Mouse (Mus musculus): ENCODE measurements at regions not wholly inside any gene's neighbourhood (a gene's known extent, or its start where the extent isn't known, plus 50 kb on each side); places are given as distances from the start of the nearest gene placed in this dataset.

DNA sequence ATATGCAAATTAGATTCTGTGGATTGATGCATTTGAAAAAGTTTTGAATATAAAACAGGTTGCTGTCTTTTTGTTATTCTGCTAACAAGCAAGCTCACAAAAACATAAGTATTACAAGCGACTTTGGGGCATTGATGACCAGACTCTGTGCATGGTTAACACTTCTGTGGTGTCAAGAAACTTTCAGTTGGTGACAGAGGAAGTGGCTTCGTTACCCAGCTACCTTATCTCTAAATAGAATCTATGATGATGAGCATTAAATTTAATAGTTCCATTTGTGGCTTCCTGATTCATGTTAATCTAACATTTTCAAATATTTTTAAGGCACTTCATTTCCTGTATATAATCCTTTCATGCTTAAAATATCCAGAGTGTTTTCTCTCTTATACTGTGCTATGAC lies 100.8 kb downstream of the Tm2d1 start:
- 65% methylated on average over 2 of the region's 2 CpGs for WGBS
- Histone ChIP-seq H3K9ac (replicated peaks; ENCODE audit: low read depth, low read length) (no peak overlapping the region), H3K36me3 (ENCODE audit: control insufficient read depth, insufficient read depth, low read length) (no peaks in the 10 kb centered on the region), H3K4me3 (ENCODE audit: low read depth, low read length) (no peak overlapping the region), H3K9me3 (ENCODE audit: control insufficient read depth, low read depth, low read length) (no peaks in the 10 kb centered on the region), H3K4me1 (ENCODE audit: control insufficient read depth, insufficient read depth, low read length) (no peaks in the 10 kb centered on the region), H3K27ac (ENCODE audit: low read length) (no peak overlapping the region), H3K4me2 (replicated peaks; ENCODE audit: low read depth, low read length) (no peak overlapping the region), H3K27me3 (ENCODE audit: control insufficient read depth, insufficient read depth, low read length) (no peaks in the 10 kb centered on the region)
- ATAC-seq (ENCODE audit: insufficient number of reproducible peaks, insufficient read depth, low FRiP score, low read depth), result no peak

DNA sequence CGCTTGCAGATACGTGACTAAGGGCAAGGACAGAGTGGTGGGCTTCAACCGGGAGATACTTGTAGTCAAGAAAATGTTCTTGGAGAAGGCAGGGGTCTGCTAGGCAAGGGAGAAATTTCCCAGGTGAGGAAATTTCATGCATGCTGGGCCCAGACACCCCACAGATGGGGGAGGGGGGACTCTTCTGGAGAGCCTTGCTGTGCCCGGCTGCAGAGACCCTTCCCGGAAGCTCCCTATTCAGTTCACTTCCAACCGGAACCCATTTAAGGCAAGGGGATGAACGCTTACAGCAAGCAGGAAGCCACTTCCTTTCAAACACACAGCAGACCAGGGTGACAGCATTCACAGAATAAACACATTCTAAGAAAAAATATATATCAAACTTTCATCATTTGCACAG lies 124.8 kb downstream of the Tm2d1 start:
- ATAC-seq (ENCODE audit: insufficient number of reproducible peaks, insufficient read depth, low FRiP score, low read depth), result no peak
- 75% methylated on average over 7 of the region's 7 CpGs for WGBS
- H3K4me2 ChIP-seq (replicated peaks; ENCODE audit: low read depth, low read length), result no peak overlapping the region

DNA sequence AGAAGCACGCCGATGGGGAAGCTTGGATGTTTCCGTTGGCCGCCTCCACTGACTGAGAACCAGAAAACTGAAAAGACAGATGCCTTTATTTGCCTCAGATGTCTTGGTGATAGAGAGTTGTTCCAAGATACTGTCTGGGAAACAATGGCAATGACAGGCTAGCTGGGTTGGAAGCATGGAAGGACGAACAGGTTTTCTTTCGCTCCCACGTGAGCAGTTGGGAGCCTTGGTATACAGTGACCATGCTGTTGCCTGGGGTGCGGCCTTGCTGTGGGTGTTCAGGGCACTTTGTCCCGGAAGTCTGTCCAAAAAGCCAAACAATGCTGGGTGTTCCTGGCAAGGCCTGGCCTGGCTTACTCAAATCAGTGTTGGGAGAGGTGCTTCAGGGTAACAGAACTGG lies 125.4 kb downstream of the Tm2d1 start:
- no peak for ATAC-seq (ENCODE audit: insufficient number of reproducible peaks, insufficient read depth, low FRiP score, low read depth)
- H3K4me3 ChIP-seq (ENCODE audit: low read depth, low read length), result no peak overlapping the region
- H3K27ac ChIP-seq (ENCODE audit: low read length), result no peak overlapping the region
- no peaks in the 10 kb centered on the region for H3K27me3 ChIP-seq (ENCODE audit: control insufficient read depth, insufficient read depth, low read length)
- no peaks in the 10 kb centered on the region for H3K9me3 ChIP-seq (ENCODE audit: control insufficient read depth, low read depth, low read length)
- no peak overlapping the region for H3K9ac ChIP-seq (replicated peaks; ENCODE audit: low read depth, low read length)
- H3K36me3 ChIP-seq (ENCODE audit: control insufficient read depth, insufficient read depth, low read length), result no peaks in the 10 kb centered on the region
- 89% methylated on average over 9 of the region's 9 CpGs for WGBS
- H3K4me1 ChIP-seq (ENCODE audit: control insufficient read depth, insufficient read depth, low read length), result no peaks in the 10 kb centered on the region
- no peak overlapping the region for H3K4me2 ChIP-seq (replicated peaks; ENCODE audit: low read depth, low read length)

More for the DNA sequence above, 124.8 kb downstream of the Tm2d1 start:
- Histone ChIP-seq H3K27me3 (ENCODE audit: control insufficient read depth, insufficient read depth, low read length) (no peaks in the 10 kb centered on the region), H3K9ac (replicated peaks; ENCODE audit: low read depth, low read length) (no peak overlapping the region), H3K4me3 (ENCODE audit: low read depth, low read length) (no peak overlapping the region), H3K9me3 (ENCODE audit: control insufficient read depth, low read depth, low read length) (no peaks in the 10 kb centered on the region), H3K4me1 (ENCODE audit: control insufficient read depth, insufficient read depth, low read length) (no peaks in the 10 kb centered on the region), H3K36me3 (ENCODE audit: control insufficient read depth, insufficient read depth, low read length) (no peaks in the 10 kb centered on the region), H3K27ac (ENCODE audit: low read length) (no peak overlapping the region)

DNA sequence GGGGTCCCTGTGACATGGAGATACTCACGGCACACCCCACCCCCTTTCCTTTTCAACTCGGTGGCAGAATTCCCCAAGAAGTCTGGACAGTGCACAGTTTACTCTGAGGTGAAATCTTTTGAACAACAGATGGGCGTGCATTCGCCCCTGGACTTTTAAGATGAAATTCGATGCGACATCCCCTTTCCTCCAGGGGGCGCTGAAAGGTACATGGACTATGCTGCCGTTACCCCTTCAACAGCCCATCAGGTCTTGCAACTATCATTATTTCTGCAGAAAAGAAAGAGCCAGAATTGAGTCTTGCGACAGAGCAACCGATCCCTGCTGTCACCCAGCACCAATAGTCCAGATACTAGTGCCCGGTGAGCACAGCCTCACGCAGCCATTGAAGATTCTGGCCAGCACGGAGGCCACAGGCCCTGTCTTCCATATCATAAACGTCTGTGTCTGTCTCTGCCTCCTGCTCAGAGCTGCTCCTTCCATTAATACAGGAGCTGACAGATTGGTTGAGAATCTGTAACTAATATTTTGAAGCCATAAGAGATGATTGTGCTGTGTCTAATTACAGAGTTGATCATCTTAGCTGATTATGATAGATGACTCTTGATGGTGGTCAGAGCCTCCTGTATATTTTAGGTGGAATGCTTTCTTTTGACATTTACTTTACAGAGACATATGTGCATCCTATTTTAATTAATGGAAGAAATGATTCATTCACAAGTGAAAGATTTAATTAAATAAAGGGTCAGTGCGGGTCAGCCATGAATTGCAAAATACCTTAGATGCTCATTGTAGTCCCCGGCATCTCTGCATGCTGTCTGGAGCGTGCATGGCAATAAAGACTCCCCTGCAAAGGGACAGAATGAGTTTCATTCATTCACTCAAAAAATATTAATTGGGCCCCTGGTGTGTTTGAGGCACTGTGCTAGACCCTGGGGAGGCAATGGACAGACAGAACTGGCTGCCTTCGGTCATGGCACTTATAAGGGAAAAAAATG lies 128.0 kb downstream of the Tm2d1 start:
- no peaks in the 10 kb centered on the region for H3K9me3 ChIP-seq (ENCODE audit: control insufficient read depth, low read depth, low read length)
- no peaks in the 10 kb centered on the region for H3K27me3 ChIP-seq (ENCODE audit: control insufficient read depth, insufficient read depth, low read length)
- no peak overlapping the region for H3K27ac ChIP-seq (ENCODE audit: low read length)
- no peak overlapping the region for H3K9ac ChIP-seq (replicated peaks; ENCODE audit: low read depth, low read length)
- no peak overlapping the region for H3K4me3 ChIP-seq (ENCODE audit: low read depth, low read length)
- WGBS, result 59% methylated on average over 18 of the region's 18 CpGs
- ATAC-seq (ENCODE audit: insufficient number of reproducible peaks, insufficient read depth, low FRiP score, low read depth), result no peak
- no peaks in the 10 kb centered on the region for H3K4me1 ChIP-seq (ENCODE audit: control insufficient read depth, insufficient read depth, low read length)
- H3K4me2 ChIP-seq (replicated peaks; ENCODE audit: low read depth, low read length), result no peak overlapping the region
- no peaks in the 10 kb centered on the region for H3K36me3 ChIP-seq (ENCODE audit: control insufficient read depth, insufficient read depth, low read length)

DNA sequence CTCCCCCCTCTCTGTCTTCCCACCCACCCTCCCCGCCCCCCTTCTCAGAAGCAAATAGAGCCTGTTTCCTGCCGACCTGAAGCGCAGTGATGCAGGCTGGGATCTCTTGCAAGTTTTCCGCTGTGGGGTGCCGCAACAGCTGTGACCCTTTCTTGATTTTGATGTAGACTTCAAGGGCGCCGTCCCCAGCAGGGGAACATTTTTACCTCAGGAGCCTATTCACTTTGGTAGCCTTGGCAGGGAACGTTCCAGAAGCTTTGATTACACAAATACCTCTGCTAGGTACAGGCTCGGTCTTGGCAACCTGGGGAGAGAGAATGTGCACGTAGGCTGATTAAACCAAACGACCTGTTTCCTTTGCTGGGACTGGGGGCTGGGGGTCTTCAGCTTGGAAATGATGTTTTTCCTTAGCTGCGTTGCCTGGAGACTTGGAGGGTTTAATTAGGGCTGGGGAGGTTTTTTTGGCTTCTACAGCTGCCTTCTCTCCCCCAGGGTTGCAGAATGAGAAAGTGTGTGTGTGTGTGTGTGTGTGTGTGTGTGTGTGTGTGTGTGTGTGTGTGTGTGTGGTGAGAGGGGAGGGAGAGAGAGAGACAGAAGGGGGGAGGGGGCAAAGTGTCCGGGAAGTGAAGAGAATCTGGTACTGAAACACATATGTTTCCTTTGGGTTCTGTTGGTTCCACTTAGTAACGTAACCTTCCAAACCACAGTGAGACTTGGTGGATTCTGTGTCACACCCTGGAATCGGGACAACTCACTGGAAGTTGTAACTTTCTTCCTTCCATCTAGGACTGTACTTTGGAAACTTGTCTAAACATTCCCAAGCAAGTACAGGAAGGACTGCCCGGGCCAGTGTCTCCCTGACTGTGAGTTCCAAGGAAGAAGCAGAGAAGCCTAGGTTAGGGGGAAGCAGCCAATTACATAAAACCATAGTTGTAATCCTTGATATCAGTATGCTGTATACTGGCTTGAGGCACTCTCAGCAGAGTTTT lies 138.9 kb downstream of the Tm2d1 start:
- H3K4me2 ChIP-seq (replicated peaks; ENCODE audit: low read depth, low read length), result peak overlapping the region; percentile 42
- H3K4me1 ChIP-seq (ENCODE audit: control insufficient read depth, insufficient read depth, low read length), result peaks cover 4% of the 10 kb centered on the region
- ATAC-seq (ENCODE audit: insufficient number of reproducible peaks, insufficient read depth, low FRiP score, low read depth), result no peak
- H3K4me3 ChIP-seq (ENCODE audit: low read depth, low read length), result no peak overlapping the region
- no peaks in the 10 kb centered on the region for H3K9me3 ChIP-seq (ENCODE audit: control insufficient read depth, low read depth, low read length)
- H3K27ac ChIP-seq (ENCODE audit: low read length), result no peak overlapping the region; the same call in 1 of the 2 replicates
- H3K27me3 ChIP-seq (ENCODE audit: control insufficient read depth, insufficient read depth, low read length), result no peaks in the 10 kb centered on the region
- WGBS, result 7% methylated on average over 15 of the region's 16 CpGs
- no peak overlapping the region for H3K9ac ChIP-seq (replicated peaks; ENCODE audit: low read depth, low read length)
- no peaks in the 10 kb centered on the region for H3K36me3 ChIP-seq (ENCODE audit: control insufficient read depth, insufficient read depth, low read length)

DNA sequence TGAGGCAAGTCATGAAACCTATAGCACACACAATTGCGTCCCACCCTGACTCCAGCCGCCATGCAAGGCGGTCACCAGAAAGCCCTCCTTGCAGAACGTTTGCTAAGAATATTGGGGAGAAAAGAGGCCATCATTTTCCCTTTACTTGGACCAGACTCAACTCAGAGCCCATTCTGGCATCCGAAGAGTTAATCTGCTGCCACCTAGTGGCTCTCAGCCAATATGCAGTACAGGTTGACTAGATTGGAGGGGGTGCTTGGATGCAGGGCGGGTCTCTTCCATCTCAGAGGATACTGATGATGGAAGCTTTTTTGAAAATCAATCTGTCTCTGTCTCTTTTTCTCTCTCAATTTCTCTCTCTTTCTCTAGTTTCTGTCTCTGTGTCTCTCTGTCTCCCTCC lies 139.6 kb downstream of the Tm2d1 start:
- Histone ChIP-seq H3K4me1 (ENCODE audit: control insufficient read depth, insufficient read depth, low read length) (peaks cover 4% of the 10 kb centered on the region), H3K27ac (ENCODE audit: low read length) (no peak overlapping the region), H3K9ac (replicated peaks; ENCODE audit: low read depth, low read length) (no peak overlapping the region), H3K27me3 (ENCODE audit: control insufficient read depth, insufficient read depth, low read length) (no peaks in the 10 kb centered on the region), H3K36me3 (ENCODE audit: control insufficient read depth, insufficient read depth, low read length) (no peaks in the 10 kb centered on the region), H3K4me3 (ENCODE audit: low read depth, low read length) (no peak overlapping the region), H3K9me3 (ENCODE audit: control insufficient read depth, low read depth, low read length) (no peaks in the 10 kb centered on the region), H3K4me2 (replicated peaks; ENCODE audit: low read depth, low read length) (peak overlapping the region; percentile 42; the same call in 1 of the 2 replicates)
- 0 out of 2 replicates have a peak, but pooled peaks have one; percentile 65 for ATAC-seq (ENCODE audit: insufficient number of reproducible peaks, insufficient read depth, low FRiP score, low read depth)
- WGBS, result 4% methylated on average over 6 of the region's 6 CpGs

DNA sequence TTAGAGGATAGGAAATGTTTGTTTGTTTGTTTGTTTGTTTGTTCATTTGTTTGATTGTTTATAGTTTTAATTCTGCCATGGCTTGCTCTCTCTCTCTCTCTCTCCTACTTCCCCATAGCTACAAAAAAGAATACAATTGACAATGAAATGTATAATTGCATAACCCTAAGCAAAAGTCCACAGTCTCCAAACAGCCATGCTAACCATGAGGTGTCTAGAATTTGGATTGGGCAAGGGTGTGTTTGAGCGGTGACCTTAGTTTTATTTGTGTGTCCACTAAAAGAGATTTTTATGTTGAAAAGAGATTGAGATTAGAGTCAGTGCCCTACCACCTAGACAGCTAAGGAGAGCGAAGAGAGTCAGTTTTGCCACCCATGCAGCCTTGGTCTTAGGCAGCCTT lies 141.2 kb downstream of the Tm2d1 start:
- no peak for ATAC-seq (ENCODE audit: insufficient number of reproducible peaks, insufficient read depth, low FRiP score, low read depth)
- H3K36me3 ChIP-seq (ENCODE audit: control insufficient read depth, insufficient read depth, low read length), result no peaks in the 10 kb centered on the region
- peaks cover 4% of the 10 kb centered on the region for H3K4me1 ChIP-seq (ENCODE audit: control insufficient read depth, insufficient read depth, low read length)
- H3K9ac ChIP-seq (replicated peaks; ENCODE audit: low read depth, low read length), result no peak overlapping the region
- H3K27me3 ChIP-seq (ENCODE audit: control insufficient read depth, insufficient read depth, low read length), result no peaks in the 10 kb centered on the region
- no peaks in the 10 kb centered on the region for H3K9me3 ChIP-seq (ENCODE audit: control insufficient read depth, low read depth, low read length)
- WGBS, result 90% methylated on average over 2 of the region's 2 CpGs
- H3K27ac ChIP-seq (ENCODE audit: low read length), result no peak overlapping the region
- no peak overlapping the region for H3K4me2 ChIP-seq (replicated peaks; ENCODE audit: low read depth, low read length)
- no peak overlapping the region for H3K4me3 ChIP-seq (ENCODE audit: low read depth, low read length)

DNA sequence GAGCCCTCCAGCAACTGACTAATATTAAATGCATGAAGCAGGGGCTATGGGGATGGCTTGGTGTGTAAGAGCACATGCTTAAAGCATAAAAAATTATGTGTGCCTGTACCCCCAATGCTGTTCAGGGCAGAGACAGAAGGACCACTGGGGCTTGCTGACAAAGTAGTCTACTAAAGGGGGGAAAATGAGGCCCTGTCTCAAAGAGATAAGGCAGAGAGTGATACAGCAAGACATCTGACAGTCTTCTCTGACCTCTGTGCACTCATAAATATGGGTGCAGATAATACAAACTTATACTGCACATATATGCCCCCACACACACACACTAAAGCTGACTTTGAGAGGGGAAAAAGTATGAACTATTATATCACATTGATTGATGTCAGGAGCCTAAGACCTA lies 142.8 kb downstream of the Tm2d1 start:
- no peak for ATAC-seq (ENCODE audit: insufficient number of reproducible peaks, insufficient read depth, low FRiP score, low read depth)
- H3K36me3 ChIP-seq (ENCODE audit: control insufficient read depth, insufficient read depth, low read length), result no peaks in the 10 kb centered on the region

More for the DNA sequence above, 142.8 kb downstream of the Tm2d1 start:
- Histone ChIP-seq H3K27ac (ENCODE audit: low read length) (no peak overlapping the region), H3K9ac (replicated peaks; ENCODE audit: low read depth, low read length) (no peak overlapping the region), H3K4me3 (ENCODE audit: low read depth, low read length) (no peak overlapping the region), H3K4me1 (ENCODE audit: control insufficient read depth, insufficient read depth, low read length) (peaks cover 4% of the 10 kb centered on the region), H3K27me3 (ENCODE audit: control insufficient read depth, insufficient read depth, low read length) (no peaks in the 10 kb centered on the region), H3K9me3 (ENCODE audit: control insufficient read depth, low read depth, low read length) (no peaks in the 10 kb centered on the region), H3K4me2 (replicated peaks; ENCODE audit: low read depth, low read length) (no peak overlapping the region)
